Mouse (Mus musculus) G1E (cell line): ENCODE measurements around the gene Lrrc4b.

ENCODE experiments used
- CTCF ChIP-seq: IDR thresholded peaks from 2 replicates; pipeline ENCODE4 v1.5.1; 2012; ENCODE audit warnings: low read depth, low read length, inconsistent platforms, mixed read lengths
- GATA1 ChIP-seq: IDR thresholded peaks from 2 replicates; pipeline ENCODE4 v1.6.1; 2012; ENCODE audit warnings: borderline replicate concordance, low read length, inconsistent platforms, mixed read lengths

- TF ChIP-seq CTCF (no peak), GATA1 (no peak)
Measured at GRCm38 (mm10) chr7:44462218-44463055, 33.6 kb downstream of the Lrrc4b start.
